Mouse (Mus musculus): ENCODE measurements at regions not wholly inside any gene's neighbourhood (a gene's known extent, or its start where the extent isn't known, plus 50 kb on each side); places are given as distances from the start of the nearest gene placed in this dataset.
"Not testable (repeated sequence)": the region's sequence is repeated elsewhere in the genome, so short reads cannot be mapped to it uniquely, and the experiment has no call there.

- not testable (repeated sequence) for DNase-seq (ENCODE audit: low spot score in 2 of 2)
Observed at GRCm38 (mm10) chr13:65375273-65375672, 96.7 kb downstream of the Zfp369 start.

DNA sequence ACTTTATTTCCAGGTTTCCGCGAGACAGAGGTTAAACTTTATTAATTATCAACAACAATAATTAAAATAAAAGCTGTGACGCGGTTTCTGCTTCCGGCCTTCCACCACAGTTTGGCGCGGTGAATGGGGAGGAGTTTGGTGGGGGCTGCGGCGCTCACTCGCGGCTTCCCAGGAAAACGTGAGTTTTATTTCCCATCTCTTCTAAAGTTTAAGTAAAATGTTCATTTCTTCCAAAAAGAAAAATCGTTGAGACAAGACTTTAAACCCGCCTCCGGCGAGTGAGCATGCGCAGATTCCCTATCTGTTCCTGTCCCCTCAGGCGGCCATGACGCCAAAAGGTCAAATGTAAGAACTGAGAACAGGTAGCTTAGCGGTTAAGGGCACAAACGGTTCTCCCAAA is 100.8 kb downstream of the Zfp369 start:
- DNase-seq (ENCODE audit: low spot score in 2 of 2): not testable (repeated sequence)

- not testable (repeated sequence) for DNase-seq (ENCODE audit: low spot score in 2 of 2)
Observed at GRCm38 (mm10) chr13:65414990-65415389, 97.5 kb upstream of the Gm10139 start.

DNA sequence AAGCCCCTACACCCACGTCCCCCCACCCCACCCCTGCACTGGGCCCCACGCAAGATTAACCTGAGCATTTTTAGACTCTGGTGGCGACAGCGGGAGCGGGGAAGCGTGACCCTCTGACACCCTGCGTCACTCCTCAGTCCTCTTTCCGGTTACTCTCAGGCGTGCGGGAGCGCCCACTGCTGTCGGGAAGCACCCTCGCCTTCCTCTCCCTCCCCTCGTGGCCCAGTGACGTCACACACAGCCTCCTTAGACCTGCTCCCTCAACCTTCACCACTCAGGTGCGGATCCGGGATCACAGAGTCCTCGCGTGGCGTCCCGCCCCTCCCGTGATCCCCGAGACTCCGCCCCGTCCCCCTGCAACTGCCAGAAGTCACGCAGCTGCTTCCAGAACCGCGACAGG is 92.3 kb upstream of the Gm10139 start:
- peak in 1 of 2 experiments; percentile 14 for DNase-seq (ENCODE audit: low spot score in 2 of 2)

All from urinary bladder, postnatal 4 days (tissue).